Mouse (Mus musculus): ENCODE results near the gene Ccdc127. TPM values are rescaled to one million over a fixed set of nuclear protein-coding genes. Genes with fewer than 3 reads are reported as not detected.

The Ccdc127 gene
- total RNA-seq, 2 experiments from 2014 or later, result 6.5 to 21.9 TPM

DNA sequence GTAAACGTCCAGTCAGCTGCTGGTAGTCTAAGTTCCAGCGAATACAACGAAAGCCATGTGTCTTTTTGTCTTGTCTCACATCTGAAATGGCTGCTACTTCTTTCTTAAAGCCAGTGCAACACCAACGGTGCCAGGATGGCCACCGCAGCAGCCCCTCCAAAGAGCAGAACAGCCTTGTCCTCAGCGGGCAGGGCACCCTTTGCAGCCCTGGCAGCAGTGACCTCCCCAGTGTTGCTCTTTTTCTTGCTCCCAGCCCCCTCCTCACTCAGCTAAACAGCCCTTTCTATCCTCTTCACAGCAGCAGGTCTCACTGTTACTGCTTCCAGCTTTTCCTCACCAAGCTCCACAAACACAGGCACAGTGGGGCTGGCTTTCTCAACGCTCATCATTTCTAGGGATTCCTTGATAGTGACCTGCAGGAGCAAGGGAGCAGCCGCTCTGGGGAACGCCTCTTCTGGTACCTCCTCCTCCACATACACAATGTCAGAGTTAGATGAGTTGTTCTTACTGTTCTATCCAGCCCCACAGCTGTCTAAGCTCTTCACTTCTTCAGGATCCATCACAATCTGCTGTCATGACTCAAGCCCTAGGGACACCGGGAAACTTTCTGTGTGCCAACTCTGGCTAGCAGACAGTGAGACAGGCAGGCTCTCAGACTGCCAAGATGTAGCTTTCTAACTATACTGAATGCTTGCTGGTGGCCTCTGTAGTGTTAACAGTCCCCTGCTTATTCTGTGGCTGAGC lies 31.6 kb downstream of the Ccdc127 start:
- no peak for ATAC-seq (replicated peaks; ENCODE audit: low FRiP score, poor library complexity, severe bottlenecking)

GRCm38 (mm10) chr13:74382289-74382688 lies 32.2 kb downstream of the Ccdc127 start:
- ATAC-seq (replicated peaks; ENCODE audit: low FRiP score, poor library complexity, severe bottlenecking), result no peak

GRCm38 (mm10) chr13:74389730-74390129 lies 39.6 kb downstream of the Ccdc127 start:
- no peak for ATAC-seq (replicated peaks; ENCODE audit: low FRiP score, poor library complexity, severe bottlenecking)

DNA sequence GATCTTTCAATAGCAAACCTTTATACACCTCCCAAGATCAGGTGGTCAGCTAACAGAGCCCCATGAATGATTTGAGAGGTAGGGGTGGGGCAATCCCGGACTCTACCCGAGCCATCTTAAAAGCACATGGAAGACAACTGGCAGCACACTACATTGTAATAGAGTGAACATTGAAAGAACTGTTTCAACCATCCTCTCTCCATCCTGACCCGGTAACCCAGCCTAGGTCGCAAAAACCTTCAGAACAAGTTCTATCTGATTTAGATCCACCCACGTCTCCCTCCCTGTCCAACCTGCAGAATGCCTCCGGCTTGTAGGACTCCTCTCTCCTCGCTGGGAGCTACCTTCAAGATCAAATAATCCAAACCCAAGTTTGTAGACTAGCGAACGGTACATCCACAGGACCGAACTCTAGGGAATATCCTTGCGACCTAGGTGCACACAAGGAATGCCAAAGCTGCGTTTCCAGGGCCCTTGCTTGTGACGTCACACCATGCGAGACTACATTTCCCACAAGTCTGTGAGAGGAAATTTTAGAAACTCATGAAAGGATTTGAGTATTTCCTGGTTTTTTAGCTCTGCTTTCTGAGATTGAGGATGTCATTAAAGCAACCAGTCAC lies 40.4 kb downstream of the Ccdc127 start, which contains the start of gene Zfp72:
Zfp72 (minus strand) TSS at position 466 of the 620 bp plus-strand sequence.
- ATAC-seq (replicated peaks; ENCODE audit: low FRiP score, poor library complexity, severe bottlenecking), result no peak; the same call in 1 of the 2 replicates

GRCm38 (mm10) chr13:74391156-74391555 lies 41.0 kb downstream of the Ccdc127 start:
- no peak for ATAC-seq (replicated peaks; ENCODE audit: low FRiP score, poor library complexity, severe bottlenecking)

DNA sequence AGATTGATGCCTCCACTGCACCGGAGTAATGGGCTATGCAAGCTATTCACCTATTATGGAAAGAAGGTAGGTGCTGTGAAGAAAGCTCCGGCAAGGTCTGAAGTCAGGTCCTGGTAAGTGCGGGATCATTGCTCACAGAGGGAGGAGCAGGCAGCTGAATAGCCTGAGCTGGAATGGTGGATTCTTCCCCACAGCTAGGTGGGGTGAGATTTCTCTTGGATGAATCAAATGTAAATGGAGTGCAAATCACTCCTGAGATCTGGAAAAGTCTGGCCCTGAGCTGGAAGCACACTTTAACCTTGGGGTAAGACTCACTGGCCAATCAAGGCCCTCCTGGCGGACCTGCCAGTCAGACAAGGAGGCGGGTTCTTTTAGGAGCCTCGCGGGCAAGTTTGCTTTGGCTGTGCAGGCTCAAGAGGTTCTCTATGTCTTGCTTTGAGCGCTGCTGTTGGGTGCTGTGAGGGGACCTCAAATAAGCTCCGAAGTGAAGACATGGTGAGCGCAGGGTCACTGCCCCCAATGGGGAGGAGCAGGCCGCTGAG lies 49.3 kb downstream of the Ccdc127 start, which contains the start of gene Ftl1-ps1:
Ftl1-ps1 (plus strand) TSS at position 397 of the 542 bp plus-strand sequence.
- no peak for ATAC-seq (replicated peaks; ENCODE audit: low FRiP score, poor library complexity, severe bottlenecking)

Other genes starting within 250 kb of the Ccdc127 start
- gene Slc9a3, start 228.9 kb upstream of the Ccdc127 start, total RNA-seq (2015; ENCODE audit: low replicate concordance), result not detected in 2 replicates
- gene Slc9a3, start 228.9 kb upstream of the Ccdc127 start, total RNA-seq (2017; ENCODE audit: low replicate concordance), result not detected in 2 replicates
- 2.1 and 10.4 TPM in 2 replicates for gene Exoc3, start 141.6 kb upstream of the Ccdc127 start, total RNA-seq (2015; ENCODE audit: low replicate concordance)
- gene Exoc3, start 141.6 kb upstream of the Ccdc127 start, total RNA-seq (2017; ENCODE audit: low replicate concordance), result 12.4 and 18.0 TPM in 2 replicates
- gene Ahrr, start 58.0 kb upstream of the Ccdc127 start, total RNA-seq (2015; ENCODE audit: low replicate concordance), result not detected in 2 replicates
- gene Ahrr, start 58.0 kb upstream of the Ccdc127 start, total RNA-seq (2017; ENCODE audit: low replicate concordance), result 0.51 TPM in 1 of 2 replicates, not detected in the other
- gene Pdcd6, start 32.7 kb upstream of the Ccdc127 start, total RNA-seq (2015; ENCODE audit: low replicate concordance), result 39.9 and 42.5 TPM in 2 replicates
- gene Pdcd6, start 32.7 kb upstream of the Ccdc127 start, total RNA-seq (2017; ENCODE audit: low replicate concordance), result 25.8 and 25.9 TPM in 2 replicates
- gene Sdha, start within 50 bp of the Ccdc127 start, total RNA-seq (2015; ENCODE audit: low replicate concordance), result 50.3 and 53.9 TPM in 2 replicates
- 49.2 and 54.2 TPM in 2 replicates for gene Sdha, start within 50 bp of the Ccdc127 start, total RNA-seq (2017; ENCODE audit: low replicate concordance)
- gene Lrrc14b, start 13.7 kb downstream of the Ccdc127 start, total RNA-seq (2015; ENCODE audit: low replicate concordance), result not detected in 2 replicates
- not detected in 2 replicates for gene Lrrc14b, start 13.7 kb downstream of the Ccdc127 start, total RNA-seq (2017; ENCODE audit: low replicate concordance)
- gene Zfp72, start 40.5 kb downstream of the Ccdc127 start, total RNA-seq (2015; ENCODE audit: low replicate concordance), result 1.7 TPM in 1 of 2 replicates, not detected in the other
- gene Zfp72, start 40.5 kb downstream of the Ccdc127 start, total RNA-seq (2017; ENCODE audit: low replicate concordance), result 0.26 and 0.70 TPM in 2 replicates
- 76.7 and 83.4 TPM in 2 replicates for gene Ftl1-ps1, start 49.4 kb downstream of the Ccdc127 start, total RNA-seq (2015; ENCODE audit: low replicate concordance)
- gene Ftl1-ps1, start 49.4 kb downstream of the Ccdc127 start, total RNA-seq (2017; ENCODE audit: low replicate concordance), result 16.4 and 24.1 TPM in 2 replicates
- 4.8 and 17.9 TPM in 2 replicates for gene Zfp825, start 143.7 kb downstream of the Ccdc127 start, total RNA-seq (2015; ENCODE audit: low replicate concordance)
- gene Zfp825, start 143.7 kb downstream of the Ccdc127 start, total RNA-seq (2017; ENCODE audit: low replicate concordance), result 2.2 and 5.2 TPM in 2 replicates